Mouse (Mus musculus) v-Abl transformed pro-B cells (cell line): Measurements from ENCODE around the gene Ube3b.

ENCODE experiments used
- in situ Hi-C, 2 experiments: fragments of 400-800 bp; cut with MboI; formaldehyde crosslinking; loops; one replicate each; pipeline ENCODE4 v1.15.1; 2025; ENCODE audit not compliant: unreplicated experiment in 2 of 2

Gene Ube3b

DNA sequence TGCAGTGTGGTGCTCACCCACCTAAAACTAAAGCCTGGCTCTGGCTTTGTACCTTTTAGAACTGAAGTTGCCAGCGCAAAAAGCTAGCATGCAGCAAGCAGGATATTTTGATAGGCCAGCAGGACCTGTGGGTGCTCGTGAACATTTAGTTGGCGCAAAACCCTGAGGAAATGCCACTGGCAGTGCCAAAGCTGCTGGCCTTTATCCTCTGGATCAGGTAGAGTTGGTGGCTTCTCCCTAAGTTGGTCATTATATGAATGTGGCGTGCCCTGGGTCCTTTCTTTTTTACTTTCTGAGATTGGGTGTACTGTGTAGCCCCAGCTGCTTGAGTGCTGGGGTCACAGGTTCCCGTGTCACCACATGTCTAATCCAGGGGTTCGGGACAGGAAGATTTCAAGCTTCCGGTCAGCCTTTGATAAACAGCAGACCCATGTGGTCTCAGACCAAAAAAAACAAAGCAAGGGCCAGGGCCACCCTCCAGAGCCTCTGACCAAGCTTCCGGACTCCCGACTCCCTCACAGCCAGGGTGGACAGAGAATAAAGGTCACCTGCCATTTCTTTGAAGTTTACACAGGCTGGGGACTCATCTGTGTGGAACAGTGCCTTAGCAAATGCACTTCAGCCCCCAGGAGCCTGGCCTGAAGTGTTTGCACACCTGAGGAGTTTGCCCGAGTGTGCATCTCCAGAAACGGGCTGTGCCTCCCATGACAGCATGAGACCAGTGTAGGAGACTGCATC lies 41.3 kb downstream of the Ube3b start:
- in situ Hi-C loops = no loop called here

DNA sequence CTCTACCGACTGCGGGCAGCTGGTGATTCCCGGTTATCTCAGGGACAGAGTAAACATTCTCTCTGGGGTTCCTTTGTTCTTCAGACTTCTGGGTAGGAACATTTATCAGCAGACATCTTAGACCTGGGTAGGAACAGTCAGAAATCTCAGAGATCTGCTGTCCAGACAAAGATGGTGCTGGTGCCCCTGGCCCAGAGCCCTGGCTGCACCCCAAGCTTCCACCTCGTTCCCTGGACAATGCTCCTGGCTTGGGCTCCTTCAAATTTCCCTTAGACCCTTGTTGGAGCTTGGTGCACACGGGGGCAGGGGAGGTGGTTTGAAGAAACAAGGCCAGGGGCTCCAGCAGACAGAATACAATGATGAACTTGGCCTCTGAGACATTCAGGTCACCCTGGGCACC lies 42.2 kb downstream of the Ube3b start:
- in situ Hi-C loops = no loop called here

DNA sequence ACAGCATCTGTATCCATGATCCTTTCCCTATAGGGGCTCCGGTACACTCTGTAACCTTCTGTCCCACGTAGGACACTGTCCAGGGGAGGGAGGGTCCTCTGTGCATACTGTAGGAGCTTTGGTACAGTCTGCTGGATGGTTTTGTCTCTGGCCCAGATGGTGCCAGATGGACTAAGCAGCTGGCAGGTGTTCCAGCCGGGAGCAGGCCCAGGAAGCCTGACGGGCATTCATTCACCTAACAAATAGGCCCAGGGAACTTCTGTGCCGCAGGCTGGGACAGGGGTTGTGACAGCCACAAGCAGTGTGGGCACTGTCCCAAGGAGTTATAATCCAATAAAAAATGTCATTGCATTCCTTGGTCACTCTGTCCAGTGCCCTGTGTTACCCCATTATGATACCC lies 43.6 kb downstream of the Ube3b start:
- in situ Hi-C loops = no loop called here

DNA sequence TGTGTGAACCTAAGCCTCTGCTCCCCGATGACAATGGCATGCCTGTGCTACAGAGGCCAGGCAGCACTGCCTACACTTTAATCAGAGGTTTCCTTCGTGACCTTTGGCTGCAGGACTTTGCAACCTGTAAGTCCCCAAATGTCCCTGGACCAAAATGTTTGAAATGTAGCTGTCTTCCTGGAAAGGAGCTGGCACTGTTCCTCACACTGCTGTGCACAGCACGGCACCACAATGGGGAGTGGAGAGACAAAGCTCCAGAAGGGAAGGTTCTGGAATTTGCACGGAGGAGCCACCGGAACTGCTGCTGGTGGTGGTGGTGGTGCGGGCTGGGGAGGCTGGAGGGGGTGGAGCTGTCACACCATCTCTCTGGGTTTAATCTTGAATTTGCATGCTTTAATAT lies 46.3 kb downstream of the Ube3b start:
- in situ Hi-C loops = no loop called here

DNA sequence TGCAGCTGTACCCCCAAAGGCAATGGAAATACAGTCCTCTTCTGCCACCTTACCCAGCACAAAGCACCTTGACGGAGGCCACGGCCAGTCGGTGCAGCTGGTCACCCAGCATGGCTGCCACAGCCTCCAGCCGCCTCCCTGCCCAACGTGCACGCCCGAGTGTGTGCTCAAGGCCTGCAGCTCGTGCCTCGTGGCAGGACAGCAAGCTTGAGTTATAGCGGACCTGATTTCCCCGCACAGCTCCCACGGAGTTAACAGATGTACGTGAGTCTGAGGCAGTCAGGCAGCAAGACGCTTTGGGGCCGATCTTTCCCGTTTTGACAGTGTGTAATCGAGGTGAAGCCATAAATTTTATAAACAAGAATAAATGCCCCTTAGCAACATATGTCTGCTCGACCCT lies 48.2 kb downstream of the Ube3b start:
- in situ Hi-C loops = no loop called here

DNA sequence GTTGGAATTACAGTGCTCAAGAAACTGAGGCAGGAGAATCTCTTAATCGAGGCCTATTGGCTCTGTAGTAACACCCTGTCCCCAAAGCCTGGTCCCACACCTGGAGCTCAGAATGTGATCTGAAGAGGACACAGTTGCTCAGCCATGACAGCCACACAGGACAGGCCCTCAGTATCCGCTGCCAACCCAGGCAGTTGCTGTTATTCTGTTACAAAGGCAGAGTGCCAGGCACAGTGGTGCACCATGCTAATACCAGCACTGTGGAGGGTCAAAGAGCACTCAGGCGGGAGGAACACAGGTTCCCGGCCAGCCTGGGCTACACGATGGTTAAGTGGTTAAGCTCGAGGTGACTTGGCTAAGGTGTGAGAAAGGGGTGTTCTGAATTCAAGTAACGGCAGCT lies 49.4 kb downstream of the Ube3b start:
- in situ Hi-C loops = no loop called here

DNA sequence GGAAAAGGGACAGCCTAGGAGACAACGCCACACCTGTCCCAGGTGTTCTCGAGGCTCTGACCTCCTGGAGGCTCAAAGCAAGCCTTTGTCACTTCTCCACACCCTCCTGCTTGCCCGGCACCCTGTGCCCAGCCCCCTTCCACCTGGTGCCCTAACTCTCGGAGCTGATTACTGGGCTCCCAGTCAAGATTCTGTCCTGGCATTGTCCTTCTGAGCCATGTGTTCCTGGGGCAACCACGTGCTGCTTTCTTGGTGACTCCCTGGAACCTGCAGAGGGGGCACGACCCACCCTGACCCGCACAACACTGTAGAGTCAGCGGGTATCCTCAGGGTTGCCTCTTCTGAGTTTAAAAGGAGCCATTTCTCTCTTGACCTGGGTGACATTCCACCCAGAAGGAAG lies 54.0 kb downstream of the Ube3b start:
- in situ Hi-C loops = no loop called here

DNA sequence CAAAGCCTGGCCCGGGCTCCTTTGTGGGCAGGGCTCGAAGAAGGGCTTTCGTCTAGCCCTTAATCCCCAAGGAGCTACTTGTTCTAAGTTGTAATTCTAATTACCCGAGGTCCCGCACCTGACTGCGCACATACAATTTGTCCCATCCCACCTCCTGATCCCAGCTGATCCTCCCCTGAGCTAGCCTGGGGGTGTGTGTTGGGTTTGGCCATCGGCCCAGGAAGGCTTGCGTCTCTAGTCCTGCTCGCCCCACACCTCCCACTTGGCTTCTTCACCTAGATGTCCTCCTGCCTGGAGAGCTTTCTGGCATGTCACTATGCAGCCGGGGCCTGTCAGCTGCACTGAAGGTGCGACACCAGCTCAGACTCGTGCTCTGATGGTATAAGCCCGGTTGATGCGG lies 55.2 kb downstream of the Ube3b start:
- in situ Hi-C loops = no loop called here

DNA sequence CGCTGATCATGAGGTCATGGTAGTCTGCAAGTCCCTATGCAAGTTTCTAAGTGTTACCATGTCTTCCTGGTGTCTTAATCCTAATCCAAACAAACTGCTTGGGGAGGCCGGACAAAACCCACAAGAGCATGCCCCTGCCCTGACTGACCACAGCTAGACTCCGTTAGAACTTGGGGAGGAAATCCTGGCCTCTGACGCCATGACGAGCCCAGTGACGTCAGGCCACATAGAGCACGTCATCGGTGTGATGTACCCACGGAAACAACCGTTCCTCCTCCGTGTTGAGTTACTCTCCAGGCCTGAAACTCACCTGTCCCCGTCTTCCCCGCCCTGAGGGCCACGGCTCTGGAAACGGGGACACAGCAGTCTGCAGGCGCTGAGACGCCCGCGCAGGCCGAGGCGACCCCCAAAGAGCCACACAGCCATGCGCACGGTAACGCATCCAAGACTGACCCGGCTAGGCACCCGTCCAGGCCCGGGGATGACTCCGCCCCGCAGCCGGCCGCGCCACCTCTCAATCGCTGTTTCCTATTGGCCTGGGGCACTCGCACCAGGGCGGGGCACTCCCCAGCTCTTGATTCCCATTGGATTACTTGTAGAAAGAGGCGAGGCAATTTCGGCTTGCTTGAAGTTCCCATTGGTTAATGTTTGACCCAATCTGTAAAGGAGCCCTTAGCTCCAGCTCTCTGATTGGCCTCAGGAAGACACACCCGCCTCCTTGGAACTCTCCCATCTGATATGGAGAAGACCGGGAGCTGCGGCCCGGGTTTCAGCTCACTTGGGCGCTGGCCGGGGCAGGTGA lies 63.4 kb downstream of the Ube3b start, which contains the start of the genes Mmab and Mvk:
Mmab (minus strand) TSS at position 495 of the 802 bp plus-strand sequence.
Mvk (plus strand) TSS at position 704 of the 802 bp plus-strand sequence.
- in situ Hi-C loops = no loop called here

DNA sequence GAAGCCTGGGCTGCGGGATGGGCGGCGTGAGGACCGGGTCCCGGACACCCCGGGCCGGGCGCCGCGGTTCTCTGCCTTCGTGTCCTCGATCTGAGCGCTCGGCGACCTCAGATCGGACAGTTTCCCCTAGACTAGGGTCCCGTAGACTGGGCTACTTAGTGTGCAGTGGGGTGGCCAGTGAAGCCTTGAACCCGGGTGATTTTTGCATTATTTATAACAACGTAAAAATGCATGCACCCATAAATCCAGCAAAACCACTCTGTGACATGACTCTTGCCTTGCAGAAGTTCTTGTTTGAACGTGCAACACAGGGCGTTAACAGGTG lies 63.9 kb downstream of the Ube3b start:
- in situ Hi-C loops = no loop called here

DNA sequence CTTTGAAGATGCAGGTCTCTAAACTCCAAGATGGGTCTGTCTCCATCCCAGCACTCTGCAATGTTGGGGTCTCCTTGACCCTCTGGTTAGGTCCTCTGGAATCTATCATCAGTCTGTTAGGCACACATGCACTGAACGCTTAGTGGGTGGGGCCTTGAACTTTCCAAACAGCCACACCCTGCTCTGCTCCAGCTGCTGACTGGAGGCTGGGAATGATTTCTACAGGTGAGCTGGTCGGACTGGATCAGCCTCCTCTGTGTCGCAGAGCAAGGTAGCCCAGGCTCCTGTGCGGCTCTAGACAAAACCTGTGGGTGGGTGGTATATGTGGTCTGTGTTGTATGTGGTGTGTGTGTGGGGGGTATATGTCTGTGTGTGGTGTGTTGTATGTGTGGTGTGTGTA lies 68.6 kb downstream of the Ube3b start:
- in situ Hi-C loops = no loop called here

DNA sequence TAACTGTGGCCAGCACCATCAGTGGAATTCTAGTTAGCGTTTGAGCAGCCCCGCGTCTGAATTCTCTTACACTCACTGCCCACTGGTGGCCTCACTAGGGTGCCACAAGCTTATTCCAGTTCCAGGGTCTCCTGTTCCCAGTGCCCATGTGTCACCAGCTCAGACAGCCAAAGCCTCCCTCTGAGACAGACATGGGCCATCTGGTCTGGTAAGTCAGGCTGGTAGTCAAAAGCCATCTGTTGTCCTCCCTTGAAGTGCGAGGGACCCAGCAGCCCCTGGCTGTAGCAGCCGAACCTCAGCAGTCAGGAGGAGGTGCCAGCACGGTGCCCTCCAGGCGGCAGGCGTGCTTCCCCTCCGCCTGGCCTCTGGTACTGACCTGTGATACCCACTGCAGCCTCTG lies 75.9 kb downstream of the Ube3b start:
- in situ Hi-C loops = no loop called here

DNA sequence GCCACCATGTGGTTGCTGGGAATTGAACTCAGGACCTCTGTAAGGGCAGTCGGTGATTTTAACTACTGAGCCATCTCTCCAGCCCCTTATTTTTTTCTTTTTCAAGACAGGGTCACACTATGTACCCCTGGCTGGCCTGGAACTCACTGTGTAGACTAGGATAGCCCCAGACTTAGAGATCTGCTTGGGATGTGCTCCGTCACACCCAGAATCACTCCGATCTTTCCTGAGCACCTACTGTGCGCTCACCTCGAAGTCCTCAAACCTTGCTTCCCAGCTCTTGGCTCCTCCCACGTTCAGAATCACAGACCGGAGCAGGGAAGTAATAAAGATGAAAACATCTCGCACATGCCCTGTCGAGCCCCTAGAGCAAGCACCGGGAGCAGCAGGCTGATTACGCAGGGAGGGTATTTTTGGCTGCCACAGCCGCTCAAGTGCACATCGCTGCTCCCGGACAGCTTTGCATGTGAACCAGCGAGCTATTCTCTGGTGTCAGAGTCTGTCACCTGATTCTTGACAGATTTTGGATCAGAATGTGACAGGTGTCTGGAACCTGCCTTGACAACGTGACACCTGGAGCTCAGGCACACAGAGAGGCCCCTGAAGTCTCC lies 76.7 kb downstream of the Ube3b start:
- in situ Hi-C loops = no loop called here

DNA sequence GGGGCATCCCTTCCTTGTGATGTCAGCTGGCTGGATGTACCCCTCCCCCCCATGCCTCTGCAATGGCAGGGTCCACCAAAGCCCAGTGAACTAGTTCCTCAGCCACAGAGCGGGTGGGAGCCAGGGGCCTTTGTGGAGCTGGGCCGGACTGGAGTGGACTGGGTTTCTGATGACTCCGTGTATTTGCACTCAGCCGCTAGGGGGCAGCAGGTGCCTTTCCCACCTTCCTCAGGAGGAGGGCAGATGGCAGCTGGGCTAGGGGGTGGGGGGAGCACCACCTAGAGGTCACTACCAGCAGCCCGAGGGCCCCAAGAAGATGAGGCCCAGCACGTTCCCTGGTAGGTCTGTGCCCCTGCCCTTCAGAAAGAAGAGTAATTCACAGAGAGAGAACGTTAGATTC lies 80.8 kb downstream of the Ube3b start:
- in situ Hi-C loops = loop anchor here (5.0 kb wide), 2 partner anchors 106 to 156 kb away; partner anchors contain the start of gene Fam222a (in 2 of the 2)

DNA sequence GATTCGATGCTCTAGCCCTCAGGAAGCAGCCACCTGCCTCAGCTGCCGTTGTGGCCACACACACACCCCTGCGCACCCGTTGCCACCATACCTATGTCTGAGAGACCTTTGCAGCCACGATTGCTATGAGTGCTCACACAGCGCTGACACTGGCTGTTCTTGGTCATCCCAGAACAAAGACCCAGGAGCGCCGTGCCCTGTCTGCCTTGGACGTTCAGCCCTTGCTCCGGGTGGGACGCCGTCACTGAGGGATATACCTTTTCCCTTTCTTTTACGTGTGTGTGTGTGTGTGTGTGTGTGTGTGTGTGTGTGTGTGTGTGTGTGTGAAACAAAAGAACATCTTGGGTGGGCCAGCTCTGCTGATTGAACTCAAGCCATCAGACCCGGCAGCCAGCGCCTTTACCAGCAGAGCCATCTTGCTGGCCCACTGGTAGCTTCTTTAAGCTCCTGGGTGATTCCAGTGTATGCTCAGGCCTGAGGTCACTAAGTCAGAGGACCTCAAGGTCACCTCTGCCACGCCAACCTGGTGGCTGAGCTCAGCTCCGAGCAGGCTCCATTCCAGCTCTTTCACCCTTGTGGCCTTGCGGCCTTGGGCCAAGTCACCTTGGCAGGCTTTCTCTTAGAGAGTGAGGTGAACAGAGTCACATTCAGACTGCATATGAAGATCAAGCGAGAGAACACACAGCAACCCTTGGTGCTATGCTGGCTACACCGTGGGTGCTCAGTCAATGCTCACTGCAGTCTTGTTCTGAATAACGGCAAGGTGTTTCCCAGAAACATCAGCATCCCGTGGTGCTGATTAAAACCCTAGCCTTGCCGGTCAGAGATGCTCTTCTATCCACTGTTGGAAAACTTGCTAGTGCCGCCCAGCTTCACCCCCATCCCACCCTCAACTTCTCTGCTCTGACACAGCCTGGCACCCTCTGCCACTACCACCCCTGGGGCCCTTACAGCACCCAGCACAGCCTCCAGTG lies 81.9 kb downstream of the Ube3b start:
- in situ Hi-C loops = loop anchor here (5.0 kb wide), 2 partner anchors 105 to 155 kb away; partner anchors contain the start of gene Fam222a (in 2 of the 2)

DNA sequence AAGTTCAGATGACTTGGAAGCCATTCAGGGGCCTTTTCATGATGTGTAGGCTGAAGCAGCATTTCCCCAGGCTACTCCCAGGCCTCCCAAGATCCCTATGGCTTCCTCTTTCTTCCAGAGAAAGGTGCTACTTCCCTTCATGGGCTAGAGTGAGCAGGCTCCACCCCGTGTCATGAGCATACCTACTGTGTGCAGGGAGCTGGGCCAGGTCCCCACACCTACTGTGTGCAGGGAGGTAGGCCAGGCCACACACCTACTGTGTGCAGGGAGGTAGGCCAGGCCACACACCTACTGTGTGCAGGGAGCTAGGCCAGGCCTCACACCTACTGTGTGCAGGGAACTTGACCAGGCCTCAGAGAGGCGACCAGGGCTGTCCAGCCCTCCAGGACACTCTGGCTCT lies 84.2 kb downstream of the Ube3b start:
- in situ Hi-C loops = loop anchor here (5.0 kb wide), 2 partner anchors 103 to 153 kb away; partner anchors contain the start of gene Fam222a (in 2 of the 2)

DNA sequence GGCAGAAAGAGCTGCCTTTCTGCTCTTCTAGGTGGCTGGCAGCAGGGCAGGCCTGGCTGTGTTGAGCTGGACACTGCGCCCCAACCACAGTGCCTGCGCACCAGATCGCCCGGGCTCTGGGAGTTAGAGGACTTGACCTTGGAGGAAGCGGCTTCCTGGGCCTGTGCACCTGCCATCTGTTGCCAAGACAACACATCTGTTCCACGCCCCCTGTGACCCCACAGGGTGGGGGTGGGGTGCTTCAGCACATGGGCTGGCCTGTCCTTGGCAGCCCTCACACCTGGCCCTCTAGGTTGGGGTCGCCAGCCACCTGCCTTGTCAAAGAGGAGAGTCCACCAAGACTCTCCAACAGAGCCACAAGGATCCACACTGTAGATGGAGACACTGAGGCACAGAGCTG lies 85.2 kb downstream of the Ube3b start:
- in situ Hi-C loops = no loop called here

DNA sequence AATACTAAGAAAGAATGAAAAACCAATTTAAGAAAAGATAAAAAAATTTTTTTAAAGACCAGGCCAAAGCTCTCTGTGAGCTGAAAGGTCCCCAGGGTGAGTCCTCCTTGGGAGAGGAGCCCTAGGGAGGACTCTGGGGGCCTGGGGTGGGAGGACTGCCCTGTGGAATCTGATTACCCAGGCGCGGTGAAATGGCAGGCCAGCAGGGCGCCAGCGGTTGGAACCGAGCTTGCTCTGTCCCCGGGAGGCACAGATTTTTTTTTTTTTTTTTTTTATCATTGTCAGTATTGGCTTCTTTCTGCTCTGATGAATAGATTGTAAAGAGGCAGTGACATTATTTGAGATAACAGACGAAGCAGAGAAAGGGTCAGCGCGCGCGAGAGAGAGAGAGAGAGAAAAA lies 86.6 kb downstream of the Ube3b start:
- in situ Hi-C loops = no loop called here

DNA sequence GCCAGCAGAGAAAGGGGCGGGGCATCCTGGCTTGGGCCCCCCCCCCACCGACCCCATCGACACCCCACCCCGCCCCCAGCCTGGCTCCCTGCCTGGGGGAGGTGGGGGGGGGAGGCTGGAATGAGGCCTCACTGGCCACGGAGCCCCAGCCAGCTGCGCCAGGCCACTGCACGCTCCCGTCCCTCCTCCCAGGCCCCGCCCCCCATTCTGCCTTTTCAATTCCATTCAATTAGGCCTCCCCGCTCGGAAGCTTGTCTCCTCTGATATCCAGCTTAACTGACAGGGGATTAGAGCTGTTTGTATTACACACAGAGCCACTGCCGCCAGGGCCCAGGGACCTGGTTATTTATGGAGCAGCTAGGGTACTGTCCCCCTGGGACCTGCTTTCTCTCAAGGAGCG lies 87.0 kb downstream of the Ube3b start:
- in situ Hi-C loops = no loop called here

DNA sequence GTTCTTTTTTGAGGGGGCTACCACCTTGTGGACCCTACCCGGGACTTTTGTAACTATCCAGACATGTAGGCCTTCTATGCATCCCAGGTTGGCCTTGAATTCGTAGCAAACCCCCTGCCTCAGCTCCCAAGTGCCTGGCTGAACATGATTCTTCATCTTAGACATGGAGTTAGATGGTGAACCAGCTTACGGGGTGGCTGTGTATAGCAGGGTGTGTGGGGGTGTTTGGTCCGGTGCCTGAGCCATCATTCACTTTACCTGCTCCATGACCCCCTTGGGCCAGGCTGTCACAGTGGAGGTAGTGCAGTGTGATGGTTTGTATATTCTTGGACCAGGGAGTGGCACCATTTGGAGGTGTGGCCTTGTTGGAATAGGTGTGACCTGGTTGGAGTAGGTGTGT lies 87.6 kb downstream of the Ube3b start:
- in situ Hi-C loops = no loop called here
